Mouse (Mus musculus) cerebellum, postnatal 10 days (tissue): ENCODE measurements around the gene Trnau1ap.
"Not testable (repeated sequence)": the region's sequence is repeated elsewhere in the genome, so short reads cannot be mapped to it uniquely, and the experiment has no call there.

Experiments
- DNase-seq, 2 experiments: peaks; one replicate each; pipeline ENCODE4 v3.0.0; 2021; ENCODE audit warnings: mixed read lengths in 2 of 2

Gene Trnau1ap

DNA sequence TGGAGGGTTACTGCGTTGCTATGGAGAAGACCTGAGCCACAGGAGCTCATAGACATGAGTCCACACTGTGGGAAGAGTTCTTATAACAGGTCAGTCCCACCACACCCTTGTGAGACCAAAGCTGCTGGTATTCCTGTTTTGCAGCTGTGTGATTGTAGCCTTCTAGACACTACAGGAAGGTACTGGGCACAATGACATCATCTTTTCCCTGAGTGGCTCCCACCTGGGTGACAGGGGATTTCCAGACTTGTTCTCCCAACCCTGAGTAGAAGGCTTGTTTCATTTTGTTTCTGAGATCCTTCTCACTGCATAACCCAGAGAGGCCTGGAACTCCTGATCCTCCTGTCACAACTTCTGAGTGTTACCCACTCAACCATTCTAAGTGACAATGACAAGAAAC lies 29.5 kb downstream of the Trnau1ap start:
- no peak for DNase-seq

DNA sequence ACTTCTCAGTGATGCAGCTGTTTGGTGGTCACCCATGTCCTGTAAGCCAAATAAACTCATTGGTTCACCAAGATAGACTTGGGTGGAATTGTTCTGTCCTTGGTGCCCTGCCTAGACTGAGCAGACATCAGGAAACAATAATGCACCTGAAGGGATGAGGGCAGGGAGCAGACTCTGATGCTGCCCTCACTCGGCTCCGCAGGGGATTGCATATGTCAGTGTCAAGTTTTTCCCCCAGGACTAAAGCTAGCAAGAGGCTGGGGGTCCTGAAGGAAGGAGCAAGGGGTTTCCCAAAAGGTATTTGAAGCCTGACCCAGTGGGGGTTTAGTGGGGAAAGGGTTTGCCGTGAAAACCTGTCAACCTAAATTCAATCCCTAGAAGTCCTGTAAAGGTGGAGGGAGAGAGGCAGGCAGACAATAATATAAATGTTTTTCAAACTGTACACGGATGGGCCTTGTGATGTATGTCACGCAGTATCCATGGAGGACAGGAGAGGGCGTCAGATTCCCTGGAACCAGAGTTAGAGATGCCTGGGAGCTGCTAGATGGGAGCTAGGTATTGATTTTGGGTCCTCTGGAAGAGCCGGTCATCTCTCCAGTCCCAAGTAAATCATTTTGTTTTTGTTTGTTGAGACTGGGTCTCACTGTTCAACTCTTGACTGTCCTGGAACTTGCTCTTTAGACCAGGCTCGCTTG lies 33.5 kb downstream of the Trnau1ap start:
- no peak for DNase-seq

DNA sequence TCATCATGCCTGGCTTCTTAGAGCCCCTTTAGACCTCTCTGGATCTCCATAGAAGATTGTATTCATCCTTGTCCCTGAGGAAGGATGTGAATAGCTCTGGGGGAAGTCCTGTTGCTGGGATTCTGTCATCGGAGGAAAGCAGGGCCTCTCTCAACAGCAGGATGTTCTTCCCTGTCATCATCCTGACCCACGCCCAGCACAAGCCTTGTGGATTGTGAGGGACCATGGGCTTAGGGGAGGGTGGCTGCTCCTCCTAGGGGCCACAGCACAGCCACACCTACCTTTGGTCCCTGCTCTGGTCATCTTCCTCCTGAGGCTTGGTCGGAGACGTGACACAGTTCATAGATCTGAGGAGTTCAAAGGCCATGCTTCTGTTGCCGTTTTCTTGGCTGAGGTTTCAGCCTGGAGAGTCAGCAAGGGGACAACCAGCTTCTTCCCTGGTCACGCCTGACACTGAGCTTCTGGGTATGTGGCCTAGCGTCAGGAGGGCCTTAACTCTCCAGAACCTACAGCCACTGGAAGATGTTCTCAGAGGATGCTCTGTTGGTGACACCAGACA lies 35.6 kb downstream of the Trnau1ap start:
- DNase-seq: no peak

DNA sequence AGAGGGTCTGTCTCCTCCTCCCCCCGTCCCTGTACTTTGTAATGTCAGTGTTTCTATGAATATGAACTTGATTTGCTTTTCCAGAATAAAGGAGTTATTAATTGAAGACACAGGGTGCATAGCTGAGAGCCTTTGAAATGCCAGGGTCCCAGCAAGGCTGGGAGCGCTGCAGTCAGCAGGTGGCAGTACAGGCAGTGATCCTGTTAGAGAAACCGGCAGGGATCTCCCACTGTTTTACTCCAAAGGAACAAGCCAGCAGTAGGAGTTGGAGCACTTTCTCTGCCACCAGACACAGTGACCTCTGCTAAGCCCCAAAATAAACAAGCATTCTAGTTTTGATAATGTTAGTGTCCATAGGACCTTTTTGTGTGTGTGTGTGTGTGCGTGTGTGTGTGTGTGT lies 36.4 kb downstream of the Trnau1ap start:
- DNase-seq: peak; percentile 54 to 57

DNA sequence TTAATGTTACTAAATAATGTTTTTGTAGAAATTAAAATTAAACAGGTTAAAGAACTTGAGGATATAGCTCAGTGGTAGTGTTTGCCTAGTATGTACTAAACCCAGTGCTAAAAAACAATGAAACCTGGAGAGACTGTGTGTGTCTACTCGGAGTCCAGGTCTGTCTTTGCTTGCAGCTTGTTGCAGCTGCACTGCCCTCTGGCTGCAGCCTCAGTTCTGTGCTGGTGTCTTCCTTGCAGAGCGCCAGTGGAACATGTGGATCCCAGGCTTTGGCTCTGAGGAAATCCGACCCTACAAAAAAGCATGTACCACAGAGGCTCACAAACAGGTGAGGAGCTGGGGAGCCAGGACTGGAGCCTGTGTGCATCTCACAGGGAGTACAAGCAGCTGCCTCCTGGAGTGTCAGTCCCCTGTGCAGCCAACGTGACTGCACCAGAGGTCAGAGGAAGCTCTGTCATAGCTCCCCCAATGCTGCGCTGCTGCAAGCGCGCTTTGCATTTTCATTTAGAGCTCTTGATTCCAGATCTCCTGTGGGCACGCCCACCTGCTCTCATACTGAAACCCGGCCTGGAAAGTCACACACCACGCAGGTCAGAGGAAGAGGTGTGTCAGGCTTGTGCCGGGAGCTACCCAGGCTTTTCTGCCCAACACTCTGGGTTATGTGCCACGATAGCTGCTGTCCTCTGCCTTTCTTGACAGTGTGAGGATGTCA lies 37.6 kb downstream of the Trnau1ap start:
- no peak for DNase-seq

DNA sequence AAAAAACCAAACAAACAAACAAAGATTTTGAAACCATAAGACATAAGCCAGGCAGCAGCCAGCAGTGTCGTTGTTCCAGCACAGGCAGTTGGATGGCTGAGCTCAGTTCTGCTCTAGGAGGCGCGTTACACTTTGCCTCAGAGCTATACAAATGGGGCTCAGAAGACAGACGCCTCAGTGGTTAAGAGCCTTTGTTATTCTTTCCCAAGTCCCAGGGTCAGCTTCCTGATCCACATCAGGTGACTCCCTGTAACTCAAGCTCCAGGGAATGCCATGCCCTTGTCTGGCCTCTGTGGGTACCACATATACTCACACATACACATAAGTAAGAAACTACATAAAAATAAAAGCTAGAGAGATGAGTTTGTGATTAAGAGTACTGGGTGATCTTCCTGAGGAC lies 38.3 kb downstream of the Trnau1ap start:
- no peak for DNase-seq

DNA sequence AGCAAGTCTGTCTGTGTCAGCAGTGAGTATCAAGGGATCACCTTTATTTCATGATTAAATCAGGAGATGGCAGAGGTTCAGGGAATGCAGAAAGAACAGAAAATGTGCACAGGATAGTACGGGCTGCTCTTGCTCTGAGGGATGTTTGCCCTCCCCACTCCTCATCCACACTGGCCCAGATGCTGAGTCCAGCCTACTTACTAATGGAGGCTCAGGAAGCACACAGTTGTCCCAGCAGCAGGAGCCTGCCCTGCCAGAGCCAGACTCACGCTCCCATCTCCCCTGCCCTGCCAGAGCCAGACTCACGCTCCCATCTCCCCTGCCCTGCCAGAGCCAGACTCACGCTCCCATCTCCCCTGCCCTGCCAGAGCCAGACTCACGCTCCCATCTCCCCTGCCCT lies 40.5 kb downstream of the Trnau1ap start:
- DNase-seq: not testable (repeated sequence)

DNA sequence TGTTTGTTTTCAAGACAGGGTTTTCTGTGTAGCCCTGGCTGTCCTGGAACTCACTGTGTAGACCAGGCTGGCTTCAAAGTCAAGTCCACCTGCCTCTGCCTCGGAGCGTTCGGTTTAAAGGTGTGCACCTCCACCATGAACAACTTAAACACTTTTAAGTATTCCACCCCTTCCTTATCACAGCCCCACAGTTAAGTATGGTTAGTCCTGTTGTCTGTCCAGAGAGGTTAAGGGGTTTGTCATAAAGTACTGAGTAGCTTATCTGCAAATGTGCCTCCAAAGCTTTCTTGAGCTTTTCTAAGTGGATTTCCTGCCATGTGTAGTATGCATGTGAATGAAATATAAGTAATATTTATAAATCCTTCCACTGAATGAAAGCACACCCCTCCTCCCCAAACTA lies 53.4 kb downstream of the Trnau1ap start:
- no peak for DNase-seq

DNA sequence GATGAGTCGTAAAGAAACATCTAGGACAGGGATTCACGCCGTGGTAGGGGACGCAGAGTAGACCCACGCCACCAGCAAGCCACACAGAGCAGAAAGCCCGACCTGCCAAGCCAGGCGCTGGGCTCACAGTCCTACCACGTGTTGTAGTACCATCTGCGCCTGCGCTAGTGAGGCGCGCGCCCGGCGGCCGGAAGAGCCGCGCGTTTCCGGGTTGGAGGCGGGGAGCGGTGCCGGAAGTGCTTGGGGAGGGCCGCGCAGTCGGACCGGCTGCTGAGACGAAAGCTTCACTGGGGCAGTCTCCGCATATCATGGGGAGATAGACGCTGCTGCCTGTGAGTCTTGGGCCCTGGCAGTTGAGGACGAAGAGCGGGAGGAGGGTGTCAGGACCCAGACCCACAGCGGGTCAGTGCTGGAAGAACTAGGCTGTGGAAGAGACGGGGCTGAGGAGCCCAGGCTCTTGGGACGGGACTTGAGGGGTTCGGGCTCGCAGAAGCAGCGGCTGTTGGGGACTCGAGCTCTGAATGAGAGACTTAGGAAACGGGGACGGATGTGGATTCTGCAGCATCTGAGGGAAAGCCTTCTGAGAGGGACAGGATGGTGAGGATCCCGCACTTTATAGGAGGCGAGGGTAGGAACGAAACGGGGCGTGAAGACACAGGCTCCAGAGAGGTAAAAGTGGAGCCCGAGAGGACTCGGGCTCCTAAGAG lies 55.0 kb downstream of the Trnau1ap start, which contains the start of gene Taf12:
Gene Taf12, plus strand, starts transcription at position 220 of the 707 bp plus-strand sequence.
- DNase-seq: peak; percentile 94 to 96

DNA sequence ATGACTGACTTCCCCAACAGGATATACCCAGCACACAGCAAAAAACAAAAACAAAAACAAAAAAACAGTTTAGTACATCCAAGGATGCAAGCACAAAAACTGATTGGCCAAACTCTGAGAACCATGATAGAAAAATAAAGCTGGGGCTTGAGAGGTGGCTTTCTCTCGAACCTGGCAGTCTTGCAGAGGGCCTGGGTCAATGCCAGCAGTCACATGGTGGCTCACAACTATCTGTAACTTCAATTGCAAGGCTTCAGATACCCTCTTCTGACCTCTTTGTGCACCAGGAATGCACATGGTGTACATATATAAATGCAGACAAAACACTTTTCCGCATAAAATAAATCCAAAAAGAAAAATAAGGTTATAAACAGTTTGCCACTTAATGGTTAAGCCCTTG lies 56.2 kb downstream of the Trnau1ap start:
- DNase-seq: peak; percentile 65 to 71

DNA sequence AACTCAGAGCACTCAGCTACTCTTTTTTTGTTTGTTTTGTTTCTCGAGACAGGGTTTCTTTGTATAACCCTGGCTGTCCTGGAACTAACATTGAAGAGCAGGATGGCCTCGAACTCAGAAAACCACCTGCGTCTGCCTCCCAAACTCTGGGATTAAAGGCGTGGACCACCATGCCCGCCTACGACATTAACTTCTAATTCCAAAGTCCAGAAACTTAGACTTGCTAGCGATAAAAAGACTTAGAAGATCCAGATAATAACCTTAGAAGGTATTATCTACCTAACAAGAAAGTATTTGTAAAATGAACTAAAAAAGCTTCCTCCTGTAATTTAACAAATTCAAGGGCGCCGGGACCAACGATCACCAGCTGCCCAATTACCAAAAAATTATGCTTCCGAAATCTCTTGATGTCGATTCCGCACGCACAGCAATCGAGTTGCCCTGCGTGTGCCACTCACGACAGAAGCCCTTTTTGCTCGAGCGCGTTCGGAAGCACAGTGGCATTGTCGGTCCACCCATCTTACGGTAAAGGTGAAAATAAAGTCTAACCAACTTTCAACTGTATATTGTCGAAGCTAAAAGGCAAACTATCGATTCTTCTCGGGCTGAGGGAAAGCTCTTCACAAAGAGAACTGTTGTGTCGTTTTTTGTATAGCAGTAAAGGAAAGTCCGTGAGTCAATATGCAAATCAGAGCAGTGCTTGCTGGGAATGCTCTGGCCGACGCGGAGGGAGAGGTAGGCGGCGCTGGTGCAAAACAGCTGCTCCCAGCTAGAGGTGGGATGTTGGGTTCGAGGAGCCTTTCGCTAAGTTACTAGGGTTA lies 59.4 kb downstream of the Trnau1ap start:
- peak; percentile 88 to 92 for DNase-seq

DNA sequence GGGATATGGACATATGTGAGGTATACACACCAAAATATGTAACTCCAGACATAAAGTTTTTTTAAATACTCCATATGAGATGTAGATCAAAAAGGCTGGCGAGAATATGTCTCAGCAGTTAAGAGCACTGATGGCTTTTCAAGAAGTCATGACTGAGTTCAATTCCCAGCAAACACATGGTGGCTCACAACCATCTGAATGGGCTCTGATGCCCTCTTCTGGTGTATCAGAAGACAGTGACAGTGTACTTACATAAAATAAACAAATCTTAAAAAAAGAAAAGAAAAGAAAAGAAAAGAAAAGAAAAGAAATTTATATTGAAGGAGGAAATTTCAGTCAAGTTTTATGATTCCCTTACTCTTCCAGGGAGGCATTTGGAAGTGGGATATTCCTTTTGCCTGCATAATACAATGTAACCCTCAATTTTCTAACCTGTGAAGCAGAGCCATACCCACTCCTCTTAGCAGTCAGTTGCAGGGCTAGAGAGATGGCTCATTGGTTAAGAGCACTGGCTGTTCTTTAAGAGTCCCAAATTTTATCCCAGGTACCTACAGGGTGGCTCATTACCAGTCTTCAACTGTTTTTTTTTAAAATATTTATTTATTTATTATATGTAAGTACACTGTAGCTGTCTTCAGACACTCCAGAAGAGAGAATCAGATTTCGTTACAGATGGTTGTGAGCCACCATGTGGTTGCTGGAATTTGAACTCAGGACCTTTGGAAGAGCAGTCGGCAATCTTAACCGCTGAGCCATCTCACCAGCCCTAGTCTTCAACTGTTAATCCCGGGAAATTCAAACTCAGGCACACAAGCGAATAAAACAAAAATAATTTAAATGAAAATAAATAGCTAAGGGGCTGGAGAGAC lies 60.2 kb downstream of the Trnau1ap start:
- peak in 1 of 2 experiments; percentile 27 for DNase-seq

DNA sequence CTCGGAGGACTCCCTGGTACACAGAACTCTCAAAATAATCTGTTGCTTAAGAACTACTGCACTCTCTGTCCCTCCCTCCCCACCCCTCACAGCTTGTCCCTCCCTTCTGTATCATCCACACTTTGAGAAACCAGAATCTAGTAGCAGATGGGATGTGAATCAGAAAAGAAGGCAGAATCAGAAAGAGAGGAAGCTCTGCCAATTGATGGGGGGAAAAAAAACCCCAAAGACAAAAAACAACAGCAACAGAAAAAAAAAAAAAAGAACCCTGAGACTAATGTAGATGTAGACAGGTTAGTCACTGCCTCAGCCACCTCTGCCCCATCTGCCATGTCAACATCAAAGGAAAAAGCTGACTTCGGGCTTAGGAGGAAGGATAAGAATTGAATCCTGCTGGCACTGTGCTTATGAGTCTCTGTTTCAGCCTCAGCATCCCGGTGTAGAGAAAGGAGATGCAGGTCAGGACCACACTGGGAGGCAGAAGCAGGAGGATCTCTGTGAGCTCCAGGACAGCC lies 62.4 kb downstream of the Trnau1ap start:
- DNase-seq: no peak

DNA sequence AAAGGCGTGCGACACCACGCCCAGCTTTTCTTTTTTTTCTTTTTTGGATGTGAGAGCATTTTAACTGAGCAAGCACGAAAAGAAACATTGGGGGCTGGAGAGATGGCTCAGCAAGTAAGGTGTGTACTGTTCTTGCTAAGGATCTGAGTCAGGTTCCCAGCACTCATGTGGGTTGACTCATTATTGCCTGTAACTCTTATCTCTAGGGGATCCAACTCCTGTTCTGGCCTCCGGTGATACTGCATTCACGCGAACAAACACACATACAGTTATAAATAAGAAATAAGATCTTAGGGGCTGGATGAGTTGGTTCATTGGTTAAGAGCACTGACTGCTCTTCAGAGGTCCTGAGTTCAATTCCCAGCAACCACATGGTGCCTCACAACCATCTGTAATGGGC lies 66.0 kb downstream of the Trnau1ap start:
- DNase-seq: no peak

DNA sequence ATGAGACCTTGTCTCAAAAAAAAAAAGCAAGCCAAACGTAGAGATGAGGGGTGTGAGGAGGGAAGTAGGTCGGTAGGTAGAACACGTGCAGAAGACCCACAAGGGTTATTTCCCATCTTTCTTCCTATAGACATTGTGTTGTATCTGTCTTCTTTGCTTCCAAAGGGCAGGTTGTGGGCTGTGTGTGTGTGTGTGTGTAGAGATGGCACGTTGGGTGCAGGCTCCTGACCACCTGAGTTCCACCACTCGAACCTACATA lies 67.1 kb downstream of the Trnau1ap start:
- no peak for DNase-seq
